Mouse (Mus musculus): Measurements from ENCODE around the gene Gcgr. TPM values are rescaled to one million over a fixed set of nuclear protein-coding genes. Genes with fewer than 3 reads are reported as not detected.
"Not testable (repeated sequence)": the region's sequence is repeated elsewhere in the genome, so short reads cannot be mapped to it uniquely, and the experiment has no call there.

Gcgr gene
- total RNA-seq, 2 experiments from 2014 or later: 0.18 TPM; not detected in 1

DNA sequence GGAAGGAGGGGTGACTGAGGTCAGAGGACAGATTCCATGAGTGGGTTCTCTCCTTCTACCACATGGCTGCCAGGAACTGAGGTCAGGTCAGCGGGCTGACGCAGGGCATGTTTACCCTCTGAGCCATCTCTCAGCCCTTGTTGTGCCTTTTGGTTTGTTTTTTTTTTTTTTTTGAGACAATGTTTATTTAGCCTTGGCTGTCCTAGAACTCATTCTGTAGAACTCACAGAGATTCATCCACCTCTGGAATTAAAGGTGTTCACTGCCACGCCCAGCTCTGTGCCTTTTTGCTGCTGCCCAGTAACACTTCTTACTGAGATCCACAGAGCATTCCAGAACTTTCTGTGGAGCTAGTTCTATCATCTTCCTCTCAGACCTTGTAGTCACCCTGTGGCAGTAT lies 24.8 kb upstream of the Gcgr start:
- DNase-seq (ENCODE audit: low spot score in 2 of 2): no peak

DNA sequence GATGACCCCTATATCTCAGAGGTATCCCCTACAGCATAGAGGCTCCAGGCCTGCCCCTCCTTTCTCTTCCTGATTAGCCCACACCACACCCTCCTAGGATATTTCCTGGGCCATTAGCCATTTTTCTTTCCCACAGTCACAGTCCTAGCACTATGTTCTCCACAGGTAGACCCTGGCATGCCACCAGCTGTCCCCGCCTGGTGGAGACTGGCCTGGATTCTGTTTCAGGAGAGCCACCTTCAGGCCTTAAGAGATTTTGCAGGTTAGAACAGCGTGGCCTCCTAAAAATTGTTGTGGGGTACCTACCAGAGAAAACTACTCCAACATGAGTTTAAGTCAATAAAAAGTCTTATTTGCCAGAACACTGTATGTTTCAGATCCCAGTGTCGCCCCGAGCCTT lies 23.6 kb upstream of the Gcgr start:
- no peak for DNase-seq (ENCODE audit: low spot score in 2 of 2)

GRCm38 (mm10) chr11:120507611-120508289 lies 22.7 kb upstream of the Gcgr start:
- no peak for DNase-seq (ENCODE audit: low spot score in 2 of 2)

DNA sequence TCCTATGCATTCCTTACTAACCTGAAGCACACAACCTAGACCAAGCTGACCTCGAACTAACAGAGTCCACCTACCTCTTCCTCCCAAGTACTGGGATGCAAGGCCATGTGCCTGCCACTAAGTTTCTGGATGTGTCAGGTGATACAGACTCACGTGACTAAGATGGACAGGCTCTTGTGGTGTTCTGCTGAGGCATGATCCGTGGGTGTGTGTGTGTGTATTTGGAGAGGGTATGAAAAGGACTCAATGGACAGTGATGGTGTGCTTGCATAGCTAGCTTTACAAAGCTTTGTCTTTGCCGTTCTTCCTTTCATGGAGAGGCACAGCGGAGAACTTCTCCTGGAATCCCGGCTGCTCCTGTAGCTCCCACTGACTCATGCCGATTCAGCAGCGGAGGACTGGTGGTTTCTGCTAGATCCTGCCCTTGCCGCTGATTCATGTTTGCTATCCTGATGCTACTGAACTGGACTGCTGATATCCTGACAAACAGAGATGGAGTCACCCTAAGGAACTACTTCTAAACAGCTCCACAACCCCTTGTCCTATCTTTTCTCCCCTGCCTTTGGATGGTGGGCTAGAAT lies 22.1 kb upstream of the Gcgr start:
- DNase-seq (ENCODE audit: low spot score in 2 of 2): no peak

DNA sequence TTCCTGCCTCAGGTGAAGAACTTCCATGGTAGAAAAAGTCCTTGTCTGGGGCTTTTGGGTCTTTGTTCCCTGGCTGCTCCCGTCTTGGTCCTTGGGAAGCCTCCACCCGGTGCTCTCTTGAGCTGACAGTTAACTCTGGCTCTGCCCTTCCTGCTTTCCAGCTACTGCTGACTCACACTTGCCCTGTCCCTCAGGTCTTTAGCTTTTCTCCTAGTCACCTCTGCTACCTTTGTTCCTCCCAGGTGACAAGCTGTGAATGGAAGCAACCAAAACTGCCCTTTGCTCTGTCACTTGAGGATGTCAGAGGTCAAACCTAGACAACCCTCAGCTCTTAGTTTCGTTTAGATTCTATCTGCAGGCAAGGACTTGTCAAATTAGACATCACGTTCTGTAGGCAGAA lies 20.6 kb upstream of the Gcgr start:
- DNase-seq (ENCODE audit: low spot score in 2 of 2): no peak

GRCm38 (mm10) chr11:120510375-120511030 lies 20.0 kb upstream of the Gcgr start:
- DNase-seq (ENCODE audit: low spot score in 2 of 2): no peak

DNA sequence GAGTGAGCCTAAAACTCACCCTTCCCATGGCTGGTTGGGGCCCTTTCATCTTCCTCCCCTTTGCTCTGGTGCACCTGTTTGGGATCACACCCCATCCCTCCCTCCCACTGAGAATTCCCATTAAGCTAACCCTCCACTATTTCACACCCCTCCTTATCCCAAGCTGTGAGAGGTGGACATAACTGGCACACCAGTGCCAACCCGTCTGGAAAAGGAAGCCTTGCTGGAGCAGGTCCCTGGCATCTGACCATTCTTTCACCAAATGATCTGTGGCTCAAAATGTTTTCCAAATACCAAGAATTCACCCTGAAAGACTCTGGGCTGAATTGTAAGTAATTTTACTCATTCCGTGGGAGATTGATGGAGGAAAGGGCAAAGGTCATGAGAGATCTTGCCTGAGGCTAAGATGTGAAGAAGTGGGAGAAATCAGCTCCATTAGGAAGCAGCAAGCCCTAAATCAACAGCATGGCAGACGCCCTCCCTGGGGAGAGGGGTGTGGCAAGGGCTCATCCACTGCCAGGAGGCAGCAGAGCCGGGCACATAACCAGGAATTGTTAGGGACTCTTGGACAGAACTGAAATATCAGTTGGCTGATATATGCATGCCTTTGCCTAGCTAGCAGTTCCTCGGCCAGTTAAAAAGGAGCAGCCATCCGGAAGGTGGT lies 17.6 kb upstream of the Gcgr start:
- no peak for DNase-seq (ENCODE audit: low spot score in 2 of 2)

DNA sequence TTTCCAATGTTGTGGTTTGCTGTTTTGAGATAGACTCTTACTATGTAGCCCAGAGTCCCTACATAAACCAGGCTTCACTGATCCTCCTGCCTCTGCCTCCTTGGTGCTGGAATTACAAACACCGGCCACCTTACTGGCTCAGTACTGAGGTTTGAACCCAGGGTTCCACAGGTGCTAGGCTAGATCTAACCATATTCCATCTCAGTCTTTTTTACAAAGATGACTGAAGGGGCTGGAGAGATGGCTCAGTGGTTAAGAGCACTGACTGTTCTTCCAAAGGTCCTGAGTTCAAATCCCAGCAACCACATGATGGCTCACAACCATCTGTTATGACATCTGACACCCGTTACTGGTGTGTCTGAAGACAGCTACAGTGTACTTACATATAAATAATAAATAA lies 16.2 kb upstream of the Gcgr start:
- not testable (repeated sequence) for DNase-seq (ENCODE audit: low spot score in 2 of 2)

DNA sequence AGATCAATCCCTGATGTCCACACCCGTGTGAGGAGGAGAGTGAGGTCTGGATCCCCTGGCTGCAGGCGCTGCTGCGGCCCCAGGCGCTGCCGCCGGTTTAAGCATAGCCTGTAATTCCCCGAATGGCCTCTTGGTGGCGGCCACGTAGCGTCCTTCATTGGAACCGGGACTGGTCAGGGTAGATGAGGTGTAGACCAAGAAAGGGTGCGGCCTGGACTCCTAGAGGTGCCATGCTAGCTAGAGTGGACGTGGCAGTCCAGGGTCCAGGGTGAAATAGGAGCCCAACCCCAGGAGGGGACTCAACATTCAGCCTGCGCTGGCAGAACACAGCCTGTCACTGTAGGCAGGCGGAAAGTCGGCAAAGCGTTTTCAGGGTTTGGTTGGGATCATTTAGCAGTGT lies 14.9 kb upstream of the Gcgr start:
- peak; percentile 95 to 96 for DNase-seq (ENCODE audit: low spot score in 2 of 2)

DNA sequence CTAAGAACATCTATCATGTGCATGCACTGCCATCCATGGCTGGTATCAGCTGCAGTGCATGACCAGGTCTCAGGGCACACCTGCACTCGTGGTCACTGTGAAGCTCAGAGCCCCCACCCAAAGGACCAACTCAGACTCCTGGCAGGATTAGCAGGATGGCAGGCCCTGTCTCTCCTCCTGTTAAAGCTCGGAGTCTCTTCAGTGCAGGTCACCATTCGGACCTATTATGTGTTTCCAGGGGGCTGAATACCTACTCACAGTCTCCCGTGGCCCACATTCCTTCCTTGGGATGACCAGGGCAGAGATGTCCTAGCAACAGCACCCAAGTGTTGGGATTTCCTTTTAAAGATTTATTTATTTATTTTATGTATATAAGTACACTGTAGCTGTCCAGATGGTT lies 13.4 kb upstream of the Gcgr start:
- DNase-seq (ENCODE audit: low spot score in 2 of 2): no peak

DNA sequence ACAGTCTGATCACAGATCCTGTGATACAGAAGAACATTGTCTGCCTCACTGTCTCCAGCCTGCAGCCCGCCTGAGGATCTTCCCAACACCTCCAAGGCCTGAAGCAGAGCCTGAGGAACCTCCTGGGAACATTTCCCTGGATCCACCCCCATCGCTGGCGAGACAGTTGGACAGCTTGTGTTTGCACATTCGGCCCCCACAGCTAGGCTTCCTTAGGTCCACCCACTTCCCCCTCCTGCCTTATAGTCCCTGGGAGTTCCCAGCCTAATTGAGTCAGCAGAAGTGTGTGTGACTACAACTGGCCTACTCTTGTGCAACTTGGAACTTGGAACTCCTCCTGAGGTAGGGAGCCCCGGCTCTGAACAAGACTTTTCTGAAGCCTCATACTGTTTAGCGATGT lies 12.5 kb upstream of the Gcgr start:
- DNase-seq (ENCODE audit: low spot score in 2 of 2): peak in 1 of 2 experiments; percentile 44

- DNase-seq (ENCODE audit: low spot score in 2 of 2): no peak
Measured at GRCm38 (mm10) chr11:120518558-120518957, 11.9 kb upstream of the Gcgr start.

DNA sequence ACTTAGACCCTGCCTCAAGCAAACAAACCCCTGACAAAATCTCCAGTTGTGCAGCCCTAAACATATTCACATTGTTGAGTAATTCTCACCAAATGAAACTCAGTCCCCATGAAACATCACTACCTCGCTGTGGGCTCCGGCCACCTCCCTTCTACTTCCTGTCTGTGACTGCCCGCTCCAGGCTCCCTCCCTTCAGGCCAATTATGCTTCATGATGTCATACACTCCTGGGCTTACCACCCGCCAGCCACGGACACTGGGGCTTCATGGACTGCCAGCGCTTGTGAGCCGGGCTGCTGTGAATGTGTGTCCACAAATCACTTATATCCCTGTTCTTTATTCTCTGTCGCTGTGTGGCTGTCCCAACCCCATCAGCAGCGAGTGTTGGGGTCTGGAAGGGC lies 10.8 kb upstream of the Gcgr start:
- no peak for DNase-seq (ENCODE audit: low spot score in 2 of 2)

- DNase-seq (ENCODE audit: low spot score in 2 of 2): no peak
Measured at GRCm38 (mm10) chr11:120520498-120520897, 10.0 kb upstream of the Gcgr start.

- DNase-seq (ENCODE audit: low spot score in 2 of 2): peak; percentile 55 to 62
Measured at GRCm38 (mm10) chr11:120520967-120521540, 9.4 kb upstream of the Gcgr start.

DNA sequence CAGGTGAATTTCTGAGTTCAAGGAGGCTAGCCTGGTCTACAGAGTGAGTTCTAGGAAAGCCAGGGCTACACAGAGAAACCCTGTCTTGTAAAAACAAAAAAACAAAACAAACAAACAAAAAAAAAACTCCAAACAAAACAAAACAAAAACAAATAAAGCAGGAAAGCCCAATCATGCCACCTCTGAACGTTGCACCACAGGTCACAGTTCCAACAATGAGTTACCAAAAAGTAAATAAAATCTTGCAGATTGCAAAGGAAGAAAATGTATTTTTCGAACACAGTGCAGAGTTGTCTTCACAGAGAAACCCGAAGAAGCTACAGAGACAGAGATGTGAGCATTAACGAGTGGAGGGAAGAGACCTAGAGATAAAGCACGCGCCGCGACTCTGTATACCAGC lies 7.9 kb upstream of the Gcgr start:
- DNase-seq (ENCODE audit: low spot score in 2 of 2): no peak

GRCm38 (mm10) chr11:120525959-120526358 lies 4.5 kb upstream of the Gcgr start:
- no peak for DNase-seq (ENCODE audit: low spot score in 2 of 2)

DNA sequence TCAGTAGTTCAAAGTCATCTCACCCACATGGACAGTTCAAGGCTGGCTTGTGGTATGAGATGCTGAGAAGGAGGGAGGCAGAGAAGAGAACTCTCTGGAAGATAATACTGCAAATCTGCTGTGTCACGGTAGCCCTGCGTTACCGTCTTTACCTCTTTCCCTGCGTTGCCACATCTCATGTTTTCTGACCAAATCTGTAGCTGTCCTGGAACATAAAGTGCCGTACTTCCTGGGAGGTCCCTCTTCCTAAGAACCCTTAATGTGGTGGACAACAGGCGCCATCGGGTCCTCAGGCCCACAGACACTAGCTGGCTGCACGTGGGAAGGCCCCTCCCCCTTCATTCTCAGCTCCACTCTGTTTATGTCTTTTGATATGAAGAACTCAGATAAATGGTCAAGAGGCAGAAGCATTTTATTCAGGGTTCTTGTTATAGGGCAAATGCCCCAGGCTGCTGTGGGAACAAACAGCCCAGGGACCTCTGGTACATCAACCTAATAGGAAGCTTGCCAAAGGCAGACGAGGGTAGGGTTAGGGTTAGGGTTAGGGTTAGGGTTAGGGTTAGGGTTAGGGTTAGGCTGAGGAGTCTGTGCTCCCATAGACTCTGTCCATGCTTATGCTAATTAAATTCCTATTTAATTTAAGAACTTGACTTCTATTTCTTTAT lies 2.7 kb upstream of the Gcgr start:
- DNase-seq (ENCODE audit: low spot score in 2 of 2): no peak

DNA sequence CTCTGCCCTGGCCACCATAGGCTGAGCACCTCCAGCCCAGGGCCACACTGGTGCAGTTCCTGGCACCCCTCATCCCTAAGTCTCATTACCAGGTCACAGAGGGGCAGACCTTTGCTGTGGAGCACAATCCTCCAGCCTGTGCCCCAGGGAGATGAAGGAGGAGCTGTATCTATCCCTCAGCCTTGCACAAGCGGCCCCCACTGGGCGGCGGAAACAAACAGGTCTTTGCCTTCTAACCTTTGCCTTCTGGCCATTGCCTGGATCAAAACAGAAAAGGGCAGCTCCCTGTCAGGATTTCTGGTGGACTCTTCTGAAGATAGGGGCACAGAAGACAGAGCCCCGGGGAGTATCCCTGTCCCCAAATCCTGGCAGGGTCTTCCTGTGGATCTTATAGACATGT lies 1.6 kb upstream of the Gcgr start:
- DNase-seq (ENCODE audit: low spot score in 2 of 2): no peak

GRCm38 (mm10) chr11:120531646-120532045 lies 1.1 kb downstream of the Gcgr start:
- DNase-seq (ENCODE audit: low spot score in 2 of 2): no peak

- no peak for DNase-seq (ENCODE audit: low spot score in 2 of 2)
Measured at GRCm38 (mm10) chr11:120534093-120534492, 3.6 kb downstream of the Gcgr start.

Data from layer of hippocampus, postnatal 10 days (tissue).